Comparison of ENCODE assay signal across 24 mouse cellular contexts in genomic region chr10:68625329-68625728, GRCm38 (mm10).
DNase-seq lines count a peak whose midpoint lies in the region; ATAC-seq lines count a peak whose summit lies in the region.
"Had no signal": no experiment of that assay in that cellular context is flagged by ENCODE, and none has a peak within 500 bp of the region (broad histone marks: within the 10 kb centered on the region; RNA-seq: fewer than 3 reads in every experiment).

No protein-coding gene starts in this region.

- no peaks in the 10 kb centered on the region for H3K36me3 ChIP-seq in neural tube, embryonic 15.5 days
- H3K36me3 ChIP-seq: embryonic facial prominence, embryonic 12.5 days; hindbrain, embryonic 15.5 days; midbrain, embryonic 12.5 days had no signal

- no peak overlapping the region for H3K27ac ChIP-seq in neural tube, embryonic 15.5 days (replicated peaks)
- H3K27ac ChIP-seq: embryonic facial prominence, embryonic 12.5 days; heart, adult 2 months; hindbrain, embryonic 15.5 days; midbrain, embryonic 12.5 days had no signal

- H3K9ac ChIP-seq in neural tube, embryonic 15.5 days (replicated peaks), result no peak overlapping the region
- H3K9ac ChIP-seq: embryonic facial prominence, embryonic 12.5 days; hindbrain, embryonic 15.5 days; midbrain, embryonic 12.5 days had no signal

- no peak for ATAC-seq in neural tube, embryonic 15.5 days (ENCODE audit: low FRiP score)
- ATAC-seq: CD4-positive, CD25-positive, alpha-beta regulatory T cell, adult 4 months; forebrain, embryonic 14.5 days; intestine, embryonic 16.5 days; Patski had no signal

- WGBS in neural tube, embryonic 15.5 days, result 50% methylated on average over 5 of the region's 5 CpGs

- no peaks in the 10 kb centered on the region for H3K27me3 ChIP-seq in neural tube, embryonic 15.5 days (replicated peaks)
- H3K27me3 ChIP-seq: embryonic facial prominence, embryonic 12.5 days; hindbrain, embryonic 15.5 days; midbrain, embryonic 12.5 days; Patski had no signal

- no peak overlapping the region for H3K4me3 ChIP-seq in neural tube, embryonic 15.5 days (replicated peaks)
- H3K4me3 ChIP-seq: embryonic facial prominence, embryonic 12.5 days; erythroblast, embryonic 14.5 days; heart, adult 2 months; hindbrain, embryonic 15.5 days; midbrain, embryonic 12.5 days had no signal

- peak; percentile 3 for DNase-seq in adrenal gland, adult 2 months
- DNase-seq in adrenal gland, adult 8-10 months, result no peak
- peak; percentile 18 for DNase-seq in neural tube, embryonic 10.5 days (ENCODE audit: extremely low spot score, low spot score)
- peak; percentile 60 for DNase-seq in lung, postnatal 10 days
- no peak for DNase-seq in layer of hippocampus, postnatal 10 days (ENCODE audit: low spot score in 2 of 2)
- no peak for DNase-seq in layer of hippocampus, adult 18-20 months (ENCODE audit: low spot score in 2 of 2)
- DNase-seq in layer of hippocampus, postnatal 14 days (ENCODE audit: low spot score in 2 of 2), result no peak
- DNase-seq: adrenal gland, postnatal 14 days; cerebellum, adult 9-11 months; gastrocnemius, postnatal 14 days; heart, adult 2 months; heart, postnatal 4 days; spleen, adult 18-20 months; thymus, postnatal 36 days had no signal

- H3K4me1 ChIP-seq in neural tube, embryonic 15.5 days, result no peaks in the 10 kb centered on the region
- H3K4me1 ChIP-seq: embryonic facial prominence, embryonic 12.5 days; hindbrain, embryonic 15.5 days; midbrain, embryonic 12.5 days had no signal

- no peak overlapping the region for H3K4me2 ChIP-seq in neural tube, embryonic 15.5 days
- H3K4me2 ChIP-seq: embryonic facial prominence, embryonic 12.5 days; hindbrain, embryonic 15.5 days; liver, embryonic 11.5 days; midbrain, embryonic 12.5 days had no signal

- no peaks in the 10 kb centered on the region for H3K9me3 ChIP-seq in neural tube, embryonic 15.5 days (replicated peaks)
- H3K9me3 ChIP-seq: embryonic facial prominence, embryonic 12.5 days; hindbrain, embryonic 15.5 days; midbrain, embryonic 12.5 days had no signal

Comparison
In these comparisons a context has a peak if more than half of its experiments do, and no peak if none do; other contexts are left out.
1. DNase-seq: peak in adrenal gland, adult 2 months (single experiment), neural tube, embryonic 10.5 days (single experiment) and lung, postnatal 10 days (single experiment); none in adrenal gland, adult 8-10 months (single experiment), layer of hippocampus, postnatal 10 days (0 of 2), layer of hippocampus, adult 18-20 months (0 of 2) and layer of hippocampus, postnatal 14 days (0 of 2).